Mouse (Mus musculus) forebrain, embryonic 11.5 days (tissue): ENCODE data around the gene Nipal3. TPM values are rescaled to one million over a fixed set of nuclear protein-coding genes. Genes with fewer than 3 reads are reported as not detected.

Experiments used
- ATAC-seq: fragments of 200-750 bp; cut with Nextera tagmentation; replicated peaks from 2 replicates; pipeline ENCODE4 v1.8.0; 2017; ENCODE audit warnings: moderate TSS enrichment; ENCODE audit not compliant: low FRiP score
- DNase-seq: peaks from one replicate; pipeline ENCODE4 v3.0.0-alpha.2; 2017; ENCODE audit warnings: low spot score
- H3K27ac ChIP-seq: fragments of 300-500 bp; sonication (generic); 2 replicates; pipeline ENCODE4 v1.5.1; 2014; ENCODE audit warnings: low read depth, low read length
- H3K27me3 ChIP-seq: fragments of 300-500 bp; sonication (generic); 2 replicates; pipeline ENCODE4 v1.6.1; 2014; ENCODE audit warnings: mild to moderate bottlenecking, low read length, mixed read lengths; ENCODE audit not compliant: control insufficient read depth, insufficient read depth
- H3K36me3 ChIP-seq: fragments of 300-500 bp; sonication (generic); 2 replicates; pipeline ENCODE4 v1.6.1; 2014; ENCODE audit warnings: mild to moderate bottlenecking, low read length, moderate library complexity, mixed read lengths; ENCODE audit not compliant: control insufficient read depth, insufficient read depth
- H3K4me1 ChIP-seq: fragments of 300-500 bp; sonication (generic); replicated peaks from 2 replicates; pipeline ENCODE4 v1.6.1; 2014; ENCODE audit warnings: low read length, mixed read lengths; ENCODE audit not compliant: control insufficient read depth, insufficient read depth
- H3K4me2 ChIP-seq: fragments of 300-500 bp; sonication (generic); 2 replicates; pipeline ENCODE4 v1.6.1; 2014; ENCODE audit warnings: low read depth, mild to moderate bottlenecking, low read length, moderate library complexity, mixed read lengths; ENCODE audit not compliant: severe bottlenecking
- H3K4me3 ChIP-seq: fragments of 300-500 bp; sonication (generic); 2 replicates; pipeline ENCODE4 v1.5.1; 2014; ENCODE audit warnings: low read depth, low read length
- H3K9ac ChIP-seq: fragments of 300-500 bp; sonication (generic); 2 replicates; pipeline ENCODE4 v1.6.1; 2014; ENCODE audit warnings: low read length
- H3K9me3 ChIP-seq: fragments of 300-500 bp; sonication (generic); 2 replicates; pipeline ENCODE4 v1.6.1; 2016; ENCODE audit warnings: low read length, mixed read lengths; ENCODE audit not compliant: control insufficient read depth
- WGBS: fragments of 180-500 bp; shearing (Covaris S2); extraction: QIAGEN DNeasy Blood & Tissue Kit; methylation state at CpG from one replicate; pipeline ENCODE4 v1.1.7; 2014; 5-methylcytosine and 5-hydroxymethylcytosine counted together
- polyA plus RNA-seq: library from polyadenylated mRNA; unstranded; fragments of >200 nt; fragmentation: Nextera tagmentation; extraction: Ambion mirVana; gene quantifications from 2 replicates; pipeline ENCODE4 v1.2.1, GENCODE M21; 2014

Nipal3 gene
- polyA plus RNA-seq, 1 experiment from 2014 or later: 3.0 TPM

GRCm38 (mm10) chr4:135530270-135530669 is 35.4 kb upstream of the Nipal3 start:
- no peak overlapping the region for H3K4me2 ChIP-seq
- H3K27ac ChIP-seq: no peak overlapping the region
- no peaks in the 10 kb centered on the region for H3K36me3 ChIP-seq
- no peak for DNase-seq
- no peak overlapping the region for H3K9ac ChIP-seq
- H3K4me1 ChIP-seq: peaks cover 11% of the 10 kb centered on the region
- no peaks in the 10 kb centered on the region; the same call in 1 of the 2 replicates for H3K27me3 ChIP-seq
- WGBS: 58% methylated on average over 2 of the region's 2 CpGs
- ATAC-seq: no peak
- no peak overlapping the region for H3K4me3 ChIP-seq
- H3K9me3 ChIP-seq: peaks cover 6% of the 10 kb centered on the region; the same call in 1 of the 2 replicates

- Histone ChIP-seq H3K4me2 (peak overlapping the region; percentile 21; the same call in 1 of the 2 replicates), H3K9me3 (peaks cover 6% of the 10 kb centered on the region; the same call in 1 of the 2 replicates), H3K4me1 (peaks cover 16% of the 10 kb centered on the region), H3K27ac (no peak overlapping the region; the same call in 1 of the 2 replicates), H3K27me3 (no peaks in the 10 kb centered on the region; the same call in 1 of the 2 replicates), H3K4me3 (no peak overlapping the region), H3K9ac (0 out of 2 replicates have a peak overlapping the region, but pooled peaks have one; percentile 14), H3K36me3 (no peaks in the 10 kb centered on the region)
- 6% methylated on average over 14 of the region's 14 CpGs for WGBS
- ATAC-seq (peak; percentile 63), DNase-seq (peak; percentile 78)
These were observed 31.3 kb upstream of the Nipal3 start for GRCm38 (mm10) chr4:135526039-135526710.

GRCm38 (mm10) chr4:135525057-135525456 is 30.2 kb upstream of the Nipal3 start:
- H3K9me3 ChIP-seq: no peaks in the 10 kb centered on the region; the same call in 1 of the 2 replicates
- H3K27me3 ChIP-seq: no peaks in the 10 kb centered on the region; the same call in 1 of the 2 replicates
- H3K4me1 ChIP-seq: peaks cover 16% of the 10 kb centered on the region
- 66% methylated on average over 12 of the region's 12 CpGs for WGBS
- H3K4me3 ChIP-seq: no peak overlapping the region
- no peaks in the 10 kb centered on the region for H3K36me3 ChIP-seq
- no peak overlapping the region for H3K9ac ChIP-seq
- H3K27ac ChIP-seq: no peak overlapping the region
- ATAC-seq (no peak), DNase-seq (no peak)
- H3K4me2 ChIP-seq: no peak overlapping the region

- Histone ChIP-seq H3K4me2 (no peak overlapping the region), H3K9me3 (no peaks in the 10 kb centered on the region), H3K27me3 (no peaks in the 10 kb centered on the region; the same call in 1 of the 2 replicates), H3K36me3 (no peaks in the 10 kb centered on the region), H3K4me1 (peaks cover 16% of the 10 kb centered on the region), H3K27ac (peak overlapping the region; percentile 65; the same call in 1 of the 2 replicates), H3K9ac (no peak overlapping the region), H3K4me3 (no peak overlapping the region)
- WGBS: 2% methylated on average over 7 of the region's 7 CpGs
- ATAC-seq (peak; percentile 71; the same call in 1 of the 2 replicates), DNase-seq (peak; percentile 64)
These were observed 29.1 kb upstream of the Nipal3 start for GRCm38 (mm10) chr4:135523939-135524338.

GRCm38 (mm10) chr4:135520421-135520820 is 25.6 kb upstream of the Nipal3 start:
- Histone ChIP-seq H3K27me3 (no peaks in the 10 kb centered on the region), H3K4me1 (peaks cover 7% of the 10 kb centered on the region; the same call in 1 of the 2 replicates), H3K9ac (no peak overlapping the region), H3K4me2 (no peak overlapping the region), H3K27ac (no peak overlapping the region), H3K36me3 (no peaks in the 10 kb centered on the region), H3K9me3 (no peaks in the 10 kb centered on the region), H3K4me3 (no peak overlapping the region)
- WGBS: 82% methylated on average over 9 of the region's 9 CpGs
- DNase-seq (no peak), ATAC-seq (no peak)

GRCm38 (mm10) chr4:135518135-135518534 is 23.3 kb upstream of the Nipal3 start:
- no peak overlapping the region for H3K27ac ChIP-seq
- no peak for DNase-seq

GRCm38 (mm10) chr4:135516351-135517316 is 21.8 kb upstream of the Nipal3 start:
- no peaks in the 10 kb centered on the region for H3K27me3 ChIP-seq
- DNase-seq: peak; percentile 76

More at GRCm38 (mm10) chr4:135518135-135518534, 23.3 kb upstream of the Nipal3 start:
- H3K9me3 ChIP-seq: no peaks in the 10 kb centered on the region
- WGBS: 90% methylated on average over 12 of the region's 12 CpGs
- no peak overlapping the region for H3K9ac ChIP-seq
- no peaks in the 10 kb centered on the region for H3K36me3 ChIP-seq
- H3K27me3 ChIP-seq: no peaks in the 10 kb centered on the region
- ATAC-seq: no peak
- H3K4me3 ChIP-seq: no peak overlapping the region
- no peak overlapping the region for H3K4me2 ChIP-seq
- H3K4me1 ChIP-seq: no peaks in the 10 kb centered on the region

GRCm38 (mm10) chr4:135514925-135515324 is 20.1 kb upstream of the Nipal3 start:
- H3K27me3 ChIP-seq: no peaks in the 10 kb centered on the region
- H3K4me1 ChIP-seq: 0 out of 2 replicates have a peak, but pooled peaks cover 2% of the 10 kb centered on the region
- no peak overlapping the region for H3K27ac ChIP-seq
- no peak for ATAC-seq
- DNase-seq: no peak
- 64% methylated on average over 14 of the region's 14 CpGs for WGBS
- no peaks in the 10 kb centered on the region for H3K9me3 ChIP-seq
- H3K4me3 ChIP-seq: no peak overlapping the region
- H3K4me2 ChIP-seq: no peak overlapping the region
- H3K9ac ChIP-seq: no peak overlapping the region
- H3K36me3 ChIP-seq: no peaks in the 10 kb centered on the region

More at GRCm38 (mm10) chr4:135516351-135517316, 21.8 kb upstream of the Nipal3 start:
- Histone ChIP-seq H3K9ac (no peak overlapping the region), H3K4me1 (no peaks in the 10 kb centered on the region), H3K36me3 (no peaks in the 10 kb centered on the region), H3K4me2 (no peak overlapping the region), H3K9me3 (no peaks in the 10 kb centered on the region), H3K27ac (no peak overlapping the region), H3K4me3 (no peak overlapping the region)
- no peak for ATAC-seq
- 54% methylated on average over 15 of the region's 15 CpGs for WGBS
